Mouse (Mus musculus) liver, embryonic 13.5 days (tissue): ENCODE measurements around the gene Ubiad1. TPM values are rescaled to one million over a fixed set of nuclear protein-coding genes. Genes with fewer than 3 reads are reported as not detected.

Experiments
- ATAC-seq: fragments of 200-750 bp; cut with Nextera tagmentation; 2 replicates; pipeline ENCODE4 v1.8.0; 2017; ENCODE audit warnings: low read depth, mild to moderate bottlenecking, moderate number of reproducible peaks, moderate library complexity
- DNase-seq: peaks from one replicate; pipeline ENCODE4 v3.0.0; 2022
- H3K27ac ChIP-seq: fragments of 300-500 bp; sonication (generic); 2 replicates; pipeline ENCODE4 v1.5.1; 2015; ENCODE audit warnings: moderate library complexity, mild to moderate bottlenecking, inconsistent platforms
- H3K27me3 ChIP-seq: fragments of 300-500 bp; sonication (generic); 2 replicates; pipeline ENCODE4 v1.6.1; 2015; ENCODE audit warnings: mild to moderate bottlenecking, inconsistent platforms
- H3K36me3 ChIP-seq: fragments of 300-500 bp; sonication (generic); 2 replicates; pipeline ENCODE4 v1.6.1; 2015; ENCODE audit warnings: mild to moderate bottlenecking, inconsistent platforms
- H3K4me1 ChIP-seq: fragments of 300-500 bp; sonication (generic); replicated peaks from 2 replicates; pipeline ENCODE4 v1.6.1; 2015; ENCODE audit warnings: inconsistent platforms
- H3K4me2 ChIP-seq: fragments of 300-500 bp; sonication (generic); 2 replicates; pipeline ENCODE4 v1.6.1; 2015; ENCODE audit warnings: inconsistent platforms, mild to moderate bottlenecking, moderate library complexity
- H3K4me3 ChIP-seq: fragments of 300-500 bp; sonication (generic); replicated peaks from 2 replicates; pipeline ENCODE4 v1.5.1; 2015; ENCODE audit warnings: mild to moderate bottlenecking, inconsistent platforms
- H3K9ac ChIP-seq: fragments of 300-500 bp; sonication (generic); 2 replicates; pipeline ENCODE4 v1.6.1; 2015; ENCODE audit warnings: mild to moderate bottlenecking, inconsistent platforms
- H3K9me3 ChIP-seq: fragments of 300-500 bp; sonication (generic); replicated peaks from 2 replicates; pipeline ENCODE4 v1.6.1; 2016; ENCODE audit warnings: inconsistent platforms
- WGBS: fragments of 180-500 bp; shearing (Covaris S2); methylation state at CpG from one replicate; pipeline ENCODE4 v1.1.7; 2015; ENCODE audit not compliant: insufficient replicate concordance; 5-methylcytosine and 5-hydroxymethylcytosine counted together
- polyA plus RNA-seq: library from polyadenylated mRNA; unstranded; fragments of >200 nt; fragmentation: Nextera tagmentation; extraction: Ambion mirVana; gene quantifications from 2 replicates; pipeline ENCODE4 v1.2.1, GENCODE M21; 2015

Ubiad1 gene
- polyA plus RNA-seq, 1 experiment from 2014 or later = 13.3 TPM

GRCm38 (mm10) chr4:148397531-148398287 lies 46.9 kb downstream of the Ubiad1 start:
- Histone ChIP-seq H3K9ac (no peak overlapping the region), H3K4me3 (no peak overlapping the region), H3K27me3 (peaks cover 14% of the 10 kb centered on the region), H3K4me1 (no peaks in the 10 kb centered on the region), H3K27ac (no peak overlapping the region), H3K9me3 (no peaks in the 10 kb centered on the region), H3K36me3 (no peaks in the 10 kb centered on the region), H3K4me2 (no peak overlapping the region)
- 75% methylated on average over 18 of the region's 18 CpGs for WGBS
- DNase-seq = no peak
- ATAC-seq = no peak

GRCm38 (mm10) chr4:148397113-148397512 lies 47.5 kb downstream of the Ubiad1 start:
- 73% methylated on average over 4 of the region's 4 CpGs for WGBS
- ATAC-seq = no peak

DNA sequence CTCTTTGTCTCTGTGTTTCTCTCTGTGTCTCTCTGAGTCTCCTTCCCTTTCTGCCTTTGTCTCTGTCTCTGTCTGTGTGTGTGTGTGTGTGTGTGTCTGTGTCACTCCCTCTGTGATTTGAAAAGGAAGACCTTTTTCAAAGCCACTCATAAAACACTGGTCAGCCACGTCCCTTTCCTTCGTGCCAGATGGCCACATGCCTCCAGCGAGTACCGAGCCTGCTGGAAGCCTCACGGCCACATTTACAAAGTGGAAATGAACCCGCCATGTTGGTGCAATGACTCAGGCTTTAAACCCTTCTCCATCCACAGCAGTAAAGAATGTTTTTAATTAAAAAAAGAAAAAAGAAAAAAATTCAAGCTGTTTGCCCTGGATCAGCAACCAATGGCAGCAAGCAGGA lies 48.7 kb downstream of the Ubiad1 start:
- H3K9me3 ChIP-seq = no peaks in the 10 kb centered on the region
- H3K27me3 ChIP-seq = peaks cover under 1% of the 10 kb centered on the region; the same call in 1 of the 2 replicates
- no peaks in the 10 kb centered on the region for H3K4me1 ChIP-seq
- no peak overlapping the region for H3K4me2 ChIP-seq
- DNase-seq (no peak), ATAC-seq (no peak)
- H3K27ac ChIP-seq = no peak overlapping the region
- no peak overlapping the region for H3K9ac ChIP-seq
- no peak overlapping the region for H3K4me3 ChIP-seq
- no peaks in the 10 kb centered on the region for H3K36me3 ChIP-seq
- WGBS = 59% methylated on average over 6 of the region's 6 CpGs

More at GRCm38 (mm10) chr4:148397113-148397512, 47.5 kb downstream of the Ubiad1 start:
- H3K4me2 ChIP-seq = no peak overlapping the region
- H3K4me3 ChIP-seq = no peak overlapping the region
- H3K9me3 ChIP-seq = no peaks in the 10 kb centered on the region
- H3K9ac ChIP-seq = no peak overlapping the region
- no peak overlapping the region for H3K27ac ChIP-seq
- H3K27me3 ChIP-seq = peaks cover 12% of the 10 kb centered on the region
- DNase-seq = no peak
- no peaks in the 10 kb centered on the region for H3K36me3 ChIP-seq
- no peaks in the 10 kb centered on the region for H3K4me1 ChIP-seq

GRCm38 (mm10) chr4:148395198-148395597 lies 49.4 kb downstream of the Ubiad1 start:
- no peaks in the 10 kb centered on the region; the same call in 1 of the 2 replicates for H3K27me3 ChIP-seq
- no peak overlapping the region for H3K4me2 ChIP-seq
- H3K4me1 ChIP-seq = no peaks in the 10 kb centered on the region
- H3K4me3 ChIP-seq = no peak overlapping the region
- no peaks in the 10 kb centered on the region for H3K36me3 ChIP-seq
- ATAC-seq (no peak), DNase-seq (no peak)
- H3K9me3 ChIP-seq = no peaks in the 10 kb centered on the region
- no peak overlapping the region for H3K27ac ChIP-seq
- 47% methylated on average over 7 of the region's 7 CpGs for WGBS
- no peak overlapping the region for H3K9ac ChIP-seq

GRCm38 (mm10) chr4:148391714-148392310 lies 52.8 kb downstream of the Ubiad1 start:
- ATAC-seq (no peak), DNase-seq (no peak)
- H3K9ac ChIP-seq = no peak overlapping the region
- H3K27ac ChIP-seq = no peak overlapping the region
- no peaks in the 10 kb centered on the region for H3K9me3 ChIP-seq
- no peaks in the 10 kb centered on the region for H3K4me1 ChIP-seq
- 65% methylated on average over 21 of the region's 21 CpGs for WGBS
- H3K27me3 ChIP-seq = no peaks in the 10 kb centered on the region; the same call in 1 of the 2 replicates
- no peaks in the 10 kb centered on the region for H3K36me3 ChIP-seq
- H3K4me2 ChIP-seq = no peak overlapping the region
- no peak overlapping the region for H3K4me3 ChIP-seq

- Histone ChIP-seq H3K27ac (no peak overlapping the region), H3K9me3 (no peaks in the 10 kb centered on the region), H3K4me2 (no peak overlapping the region), H3K4me1 (no peaks in the 10 kb centered on the region), H3K36me3 (no peaks in the 10 kb centered on the region), H3K4me3 (no peak overlapping the region), H3K27me3 (no peaks in the 10 kb centered on the region; the same call in 1 of the 2 replicates), H3K9ac (no peak overlapping the region)
- WGBS = 57% methylated on average over 7 of the region's 7 CpGs
- ATAC-seq = no peak
- no peak for DNase-seq
These were observed 54.9 kb downstream of the Ubiad1 start for GRCm38 (mm10) chr4:148389635-148390034.

DNA sequence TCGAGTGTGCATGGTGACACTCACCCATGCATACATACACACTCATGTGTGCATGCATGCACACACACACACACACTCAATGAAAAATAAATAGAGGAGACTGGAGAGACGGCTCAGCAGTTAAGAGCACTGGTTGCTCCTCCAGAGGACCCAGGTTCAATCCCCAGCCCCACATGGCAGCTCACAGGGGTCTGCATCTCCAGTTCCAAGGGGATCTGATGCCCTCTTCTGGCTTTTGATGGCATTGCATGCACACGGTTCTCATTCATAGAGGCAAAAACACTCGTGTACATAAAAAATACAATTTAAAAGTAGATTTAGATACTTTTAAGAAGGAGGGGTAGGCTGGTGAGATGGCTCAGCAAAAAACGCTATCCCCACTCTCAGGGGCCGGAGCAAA lies 55.5 kb downstream of the Ubiad1 start:
- 42% methylated on average over 6 of the region's 6 CpGs for WGBS
- no peak overlapping the region for H3K4me3 ChIP-seq
- DNase-seq (no peak), ATAC-seq (no peak)
- H3K9ac ChIP-seq = no peak overlapping the region
- no peaks in the 10 kb centered on the region for H3K36me3 ChIP-seq
- H3K9me3 ChIP-seq = no peaks in the 10 kb centered on the region
- no peak overlapping the region for H3K4me2 ChIP-seq
- H3K27ac ChIP-seq = no peak overlapping the region
- H3K27me3 ChIP-seq = no peaks in the 10 kb centered on the region; the same call in 1 of the 2 replicates
- H3K4me1 ChIP-seq = no peaks in the 10 kb centered on the region

GRCm38 (mm10) chr4:148385269-148385668 lies 59.3 kb downstream of the Ubiad1 start:
- H3K9me3 ChIP-seq = 0 out of 2 replicates have a peak, but pooled peaks cover 2% of the 10 kb centered on the region
- H3K27me3 ChIP-seq = no peaks in the 10 kb centered on the region
- H3K4me3 ChIP-seq = no peak overlapping the region
- no peak overlapping the region for H3K27ac ChIP-seq
- H3K36me3 ChIP-seq = no peaks in the 10 kb centered on the region
- H3K4me2 ChIP-seq = no peak overlapping the region
- 61% methylated on average over 7 of the region's 7 CpGs for WGBS
- H3K9ac ChIP-seq = no peak overlapping the region
- no peaks in the 10 kb centered on the region for H3K4me1 ChIP-seq
- ATAC-seq (no peak), DNase-seq (no peak)

Other genes with a start within 250 kb of the Ubiad1 start
- 0.03 TPM in 1 of 2 replicates, not detected in the other for gene Disp3, start 156.8 kb downstream of the Ubiad1 start, polyA plus RNA-seq
- gene Mtor, start 3.8 kb upstream of the Ubiad1 start, polyA plus RNA-seq = 9.0 and 9.7 TPM in 2 replicates
- 0.32 and 0.58 TPM in 2 replicates for gene Angptl7, start 55.7 kb upstream of the Ubiad1 start, polyA plus RNA-seq
- 44.5 and 52.1 TPM in 2 replicates for gene Exosc10, start 113.7 kb upstream of the Ubiad1 start, polyA plus RNA-seq
- gene Srm, start 146.7 kb upstream of the Ubiad1 start, polyA plus RNA-seq = 235 and 259 TPM in 2 replicates
- 14.8 and 15.0 TPM in 2 replicates for gene Masp2, start 157.8 kb upstream of the Ubiad1 start, polyA plus RNA-seq
- 180 and 240 TPM in 2 replicates for gene Tardbp, start 182.2 kb upstream of the Ubiad1 start, polyA plus RNA-seq
- not detected in 2 replicates for gene Gm572, start 198.5 kb upstream of the Ubiad1 start, polyA plus RNA-seq